Mouse (Mus musculus): ENCODE measurements around the gene Creg2. TPM values are rescaled to one million over a fixed set of nuclear protein-coding genes. Genes with fewer than 3 reads are reported as not detected.

Gene Creg2
- polyA plus RNA-seq, 2 experiments = 0.14 to 0.15 TPM

DNA sequence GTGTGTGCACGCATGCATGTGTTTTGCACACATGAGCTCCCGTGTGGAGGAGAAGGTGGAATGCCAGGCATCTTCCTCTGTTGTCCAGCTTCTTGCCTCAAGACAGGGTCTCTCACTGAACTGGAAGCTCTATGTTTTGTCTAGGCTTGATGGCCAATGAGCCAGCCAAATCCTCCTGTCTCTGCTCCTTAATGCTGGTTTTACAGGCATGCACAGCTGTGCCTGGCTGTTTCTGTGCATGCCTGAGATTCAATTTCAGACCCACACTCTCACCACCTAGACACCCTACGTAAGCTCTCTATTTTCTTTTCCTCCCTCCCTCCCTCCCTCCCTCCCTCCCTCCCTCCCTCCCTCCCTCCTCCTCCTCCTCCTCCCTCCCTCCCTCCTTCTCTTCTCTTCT, 40.7 kb upstream of the Creg2 start:
- 41% methylated on average over 3 of the region's 3 CpGs for WGBS
- Histone ChIP-seq H3K9ac (ENCODE audit: low read depth, low read length, severe bottlenecking) (no peak overlapping the region), H3K4me1 (ENCODE audit: control insufficient read depth, insufficient read depth, low read length) (peaks cover 14% of the 10 kb centered on the region; the same call in 1 of the 2 replicates), H3K27ac (replicated peaks; ENCODE audit: low read depth, low read length) (no peak overlapping the region), H3K4me2 (replicated peaks; ENCODE audit: low read depth, low read length, severe bottlenecking) (no peak overlapping the region), H3K9me3 (ENCODE audit: control insufficient read depth, low read length) (no peaks in the 10 kb centered on the region), H3K4me3 (replicated peaks; ENCODE audit: low read length) (no peak overlapping the region), H3K27me3 (ENCODE audit: control insufficient read depth, insufficient read depth, low read length) (no peaks in the 10 kb centered on the region), H3K36me3 (ENCODE audit: control insufficient read depth, insufficient read depth, low read length) (no peaks in the 10 kb centered on the region)
- DNase-seq (ENCODE audit: low spot score) (peak; percentile 40), ATAC-seq (ENCODE audit: low FRiP score, low read depth) (peak; percentile 73; the same call in 1 of the 2 replicates)
- no peak for TF ChIP-seq POLR2A (IDR thresholded peaks at IDR 0.05; ENCODE audit: borderline replicate concordance, extremely low read depth, insufficient read depth, insufficient read length)

DNA sequence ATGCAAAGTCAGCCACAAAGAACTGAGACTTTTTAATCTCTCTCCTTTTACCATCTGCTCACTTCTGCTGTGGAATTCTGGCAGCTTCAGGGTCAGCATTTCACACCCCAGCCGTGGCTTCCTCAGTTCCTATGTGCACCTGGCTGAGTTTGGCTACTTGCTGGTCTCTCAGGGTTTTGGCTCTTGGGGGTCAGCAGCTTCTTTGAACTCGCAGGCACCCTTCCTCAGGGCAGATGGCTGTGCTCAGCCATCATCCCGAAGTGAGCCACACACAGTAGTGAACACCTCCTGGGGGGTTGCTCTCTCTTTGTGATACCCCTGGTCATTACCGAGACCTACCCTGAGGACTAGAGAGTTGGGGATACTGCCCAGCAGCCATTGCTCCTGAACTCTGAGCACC, 39.8 kb upstream of the Creg2 start:
- Histone ChIP-seq H3K9ac (ENCODE audit: low read depth, low read length, severe bottlenecking) (no peak overlapping the region), H3K4me3 (replicated peaks; ENCODE audit: low read length) (no peak overlapping the region), H3K27ac (replicated peaks; ENCODE audit: low read depth, low read length) (no peak overlapping the region), H3K9me3 (ENCODE audit: control insufficient read depth, low read length) (no peaks in the 10 kb centered on the region), H3K36me3 (ENCODE audit: control insufficient read depth, insufficient read depth, low read length) (no peaks in the 10 kb centered on the region), H3K27me3 (ENCODE audit: control insufficient read depth, insufficient read depth, low read length) (no peaks in the 10 kb centered on the region), H3K4me1 (ENCODE audit: control insufficient read depth, insufficient read depth, low read length) (peaks cover 14% of the 10 kb centered on the region; the same call in 1 of the 2 replicates), H3K4me2 (replicated peaks; ENCODE audit: low read depth, low read length, severe bottlenecking) (no peak overlapping the region)
- DNase-seq (ENCODE audit: low spot score) (no peak), ATAC-seq (ENCODE audit: low FRiP score, low read depth) (no peak)
- no peak for TF ChIP-seq POLR2A (IDR thresholded peaks at IDR 0.05; ENCODE audit: borderline replicate concordance, extremely low read depth, insufficient read depth, insufficient read length)
- WGBS = 41% methylated on average over 4 of the region's 4 CpGs

GRCm38 (mm10) chr1:39688573-39688972, 37.3 kb upstream of the Creg2 start:
- no peak overlapping the region for H3K9ac ChIP-seq (ENCODE audit: low read depth, low read length, severe bottlenecking)
- H3K36me3 ChIP-seq (ENCODE audit: control insufficient read depth, insufficient read depth, low read length) = no peaks in the 10 kb centered on the region
- ATAC-seq (ENCODE audit: low FRiP score, low read depth) = no peak
- H3K27ac ChIP-seq (replicated peaks; ENCODE audit: low read depth, low read length) = no peak overlapping the region
- no peaks in the 10 kb centered on the region for H3K9me3 ChIP-seq (ENCODE audit: control insufficient read depth, low read length)
- 64% methylated on average over 6 of the region's 6 CpGs for WGBS
- 0 out of 2 replicates have a peak, but pooled peaks cover 5% of the 10 kb centered on the region for H3K4me1 ChIP-seq (ENCODE audit: control insufficient read depth, insufficient read depth, low read length)
- H3K4me2 ChIP-seq (replicated peaks; ENCODE audit: low read depth, low read length, severe bottlenecking) = no peak overlapping the region
- H3K27me3 ChIP-seq (ENCODE audit: control insufficient read depth, insufficient read depth, low read length) = no peaks in the 10 kb centered on the region
- no peak overlapping the region for H3K4me3 ChIP-seq (replicated peaks; ENCODE audit: low read length)
- no peak for DNase-seq (ENCODE audit: low spot score)
- no peak for TF ChIP-seq POLR2A (IDR thresholded peaks at IDR 0.05; ENCODE audit: borderline replicate concordance, extremely low read depth, insufficient read depth, insufficient read length)

GRCm38 (mm10) chr1:39687279-39687678, 36.0 kb upstream of the Creg2 start:
- H3K4me1 ChIP-seq (ENCODE audit: control insufficient read depth, insufficient read depth, low read length) = 0 out of 2 replicates have a peak, but pooled peaks cover 5% of the 10 kb centered on the region
- H3K27me3 ChIP-seq (ENCODE audit: control insufficient read depth, insufficient read depth, low read length) = no peaks in the 10 kb centered on the region
- no peak overlapping the region for H3K9ac ChIP-seq (ENCODE audit: low read depth, low read length, severe bottlenecking)
- no peaks in the 10 kb centered on the region for H3K9me3 ChIP-seq (ENCODE audit: control insufficient read depth, low read length)
- DNase-seq (ENCODE audit: low spot score) (no peak), ATAC-seq (ENCODE audit: low FRiP score, low read depth) (no peak)
- H3K27ac ChIP-seq (replicated peaks; ENCODE audit: low read depth, low read length) = no peak overlapping the region
- H3K4me2 ChIP-seq (replicated peaks; ENCODE audit: low read depth, low read length, severe bottlenecking) = no peak overlapping the region
- H3K36me3 ChIP-seq (ENCODE audit: control insufficient read depth, insufficient read depth, low read length) = no peaks in the 10 kb centered on the region
- no peak for TF ChIP-seq POLR2A (IDR thresholded peaks at IDR 0.05; ENCODE audit: borderline replicate concordance, extremely low read depth, insufficient read depth, insufficient read length)
- no peak overlapping the region for H3K4me3 ChIP-seq (replicated peaks; ENCODE audit: low read length)
- WGBS = 55% methylated on average over 9 of the region's 9 CpGs

DNA sequence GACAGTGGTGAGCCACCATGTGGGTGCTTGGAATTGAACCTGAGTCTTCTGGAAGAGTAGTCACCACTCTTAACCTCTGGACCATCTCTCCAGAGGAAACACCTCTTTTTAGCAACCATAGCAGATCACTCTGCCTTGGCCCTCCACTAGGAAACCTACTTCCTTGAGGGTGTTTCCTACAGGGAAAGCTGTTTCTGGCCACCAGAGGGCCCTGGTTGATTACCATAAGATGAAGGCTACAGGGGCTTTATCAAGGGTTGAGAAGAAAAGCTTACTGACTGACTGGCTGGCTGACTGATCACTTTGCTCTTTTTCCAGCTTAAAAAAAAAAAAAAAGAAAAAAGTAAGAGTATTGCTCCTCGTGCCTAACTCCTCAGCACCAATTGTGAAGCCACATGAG, 34.6 kb upstream of the Creg2 start:
- Histone ChIP-seq H3K4me2 (replicated peaks; ENCODE audit: low read depth, low read length, severe bottlenecking) (no peak overlapping the region), H3K27me3 (ENCODE audit: control insufficient read depth, insufficient read depth, low read length) (no peaks in the 10 kb centered on the region), H3K4me3 (replicated peaks; ENCODE audit: low read length) (no peak overlapping the region), H3K9ac (ENCODE audit: low read depth, low read length, severe bottlenecking) (no peak overlapping the region), H3K9me3 (ENCODE audit: control insufficient read depth, low read length) (no peaks in the 10 kb centered on the region), H3K27ac (replicated peaks; ENCODE audit: low read depth, low read length) (no peak overlapping the region), H3K4me1 (ENCODE audit: control insufficient read depth, insufficient read depth, low read length) (0 out of 2 replicates have a peak, but pooled peaks cover 3% of the 10 kb centered on the region), H3K36me3 (ENCODE audit: control insufficient read depth, insufficient read depth, low read length) (no peaks in the 10 kb centered on the region)
- 4% methylated on average over 1 of the region's 1 CpGs for WGBS
- no peak for TF ChIP-seq POLR2A (IDR thresholded peaks at IDR 0.05; ENCODE audit: borderline replicate concordance, extremely low read depth, insufficient read depth, insufficient read length)
- DNase-seq (ENCODE audit: low spot score) = peak; percentile 91
- peak; percentile 78; the same call in 1 of the 2 replicates for ATAC-seq (ENCODE audit: low FRiP score, low read depth)

DNA sequence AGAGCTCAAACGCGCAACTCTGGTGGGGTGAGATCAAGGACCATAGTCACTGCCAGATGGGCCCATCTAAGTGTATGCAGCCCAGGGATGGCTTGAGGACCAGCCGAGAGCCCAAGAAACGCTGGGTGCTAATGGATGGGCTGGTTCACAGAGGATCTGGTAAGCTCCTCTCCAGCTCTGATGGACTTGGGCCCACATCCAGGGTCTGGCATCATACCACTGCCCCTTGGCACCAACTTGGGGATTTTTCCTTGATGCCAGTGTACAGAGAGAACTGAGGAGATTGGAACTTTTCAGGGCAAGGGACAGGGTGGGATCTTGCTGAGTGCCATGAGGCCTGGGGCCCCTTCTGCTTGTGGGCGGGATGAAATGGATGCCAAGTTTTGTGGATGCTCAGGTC, 30.4 kb upstream of the Creg2 start:
- no peak overlapping the region for H3K4me2 ChIP-seq (replicated peaks; ENCODE audit: low read depth, low read length, severe bottlenecking)
- no peaks in the 10 kb centered on the region for H3K36me3 ChIP-seq (ENCODE audit: control insufficient read depth, insufficient read depth, low read length)
- 0 out of 2 replicates have a peak, but pooled peaks cover 3% of the 10 kb centered on the region for H3K4me1 ChIP-seq (ENCODE audit: control insufficient read depth, insufficient read depth, low read length)
- H3K4me3 ChIP-seq (replicated peaks; ENCODE audit: low read length) = no peak overlapping the region
- no peak for ATAC-seq (ENCODE audit: low FRiP score, low read depth)
- H3K27ac ChIP-seq (replicated peaks; ENCODE audit: low read depth, low read length) = no peak overlapping the region
- H3K9me3 ChIP-seq (ENCODE audit: control insufficient read depth, low read length) = no peaks in the 10 kb centered on the region
- no peaks in the 10 kb centered on the region for H3K27me3 ChIP-seq (ENCODE audit: control insufficient read depth, insufficient read depth, low read length)
- no peak for DNase-seq (ENCODE audit: low spot score)
- 90% methylated on average over 5 of the region's 5 CpGs for WGBS
- no peak overlapping the region for H3K9ac ChIP-seq (ENCODE audit: low read depth, low read length, severe bottlenecking)
- TF ChIP-seq POLR2A (IDR thresholded peaks at IDR 0.05; ENCODE audit: borderline replicate concordance, extremely low read depth, insufficient read depth, insufficient read length) = no peak

Data from limb, embryonic 14.5 days (tissue).